Mouse (Mus musculus) T-helper 17 cell (primary cell): ENCODE results near the gene Nynrin.

Source experiments
- in situ Hi-C, 2 experiments: fragments of 300-600 bp; cut with MboI, MseI; formaldehyde crosslinking; loops; 1 replicate in 1 of 2; 2 replicates in 1 of 2; pipeline ENCODE4 v1.15.1; 2025; ENCODE audit warnings: high pct_unique_total_duplicates in 2 of 2

Nynrin gene

GRCm38 (mm10) chr14:55853621-55854285, at the start of gene Nynrin:
Gene Nynrin, plus strand, starts transcription at chr14:55854010.
- in situ Hi-C loops, result no loop called here

GRCm38 (mm10) chr14:55814885-55815284, 38.9 kb upstream of the Nynrin start:
- in situ Hi-C loops, result no loop called here

- in situ Hi-C loops, result no loop called here
These were observed 38.5 kb upstream of the Nynrin start for GRCm38 (mm10) chr14:55815310-55815751.

DNA sequence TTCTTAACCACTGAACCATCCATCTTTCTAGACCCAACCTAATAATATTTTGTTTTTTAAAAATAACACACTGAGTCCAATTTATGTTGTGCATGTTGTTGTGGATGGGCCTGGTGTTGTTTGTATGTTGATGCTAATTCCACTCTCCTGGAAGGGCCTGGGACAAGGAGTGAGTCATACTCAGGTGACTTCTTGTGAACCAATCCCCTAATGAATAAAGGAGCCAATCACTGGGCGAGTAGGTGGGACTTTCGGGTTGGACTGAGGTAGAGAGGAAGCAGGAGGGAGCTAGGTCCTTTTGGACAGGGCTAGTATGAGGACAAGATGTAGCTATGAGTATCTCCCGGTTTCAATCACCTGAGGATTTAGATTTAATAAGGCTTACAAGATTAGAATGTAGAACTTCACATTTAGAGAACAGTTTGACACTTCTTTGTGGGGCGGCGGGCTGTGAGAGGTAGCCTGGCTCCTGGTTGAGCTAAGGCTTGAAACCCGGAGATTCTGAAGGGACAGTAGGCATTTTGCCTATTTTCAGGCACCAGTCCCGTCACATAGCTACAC, 33.9 kb upstream of the Nynrin start:
- in situ Hi-C loops, result no loop called here

- in situ Hi-C loops, result no loop called here
These were observed 33.2 kb upstream of the Nynrin start for GRCm38 (mm10) chr14:55820576-55820975.

DNA sequence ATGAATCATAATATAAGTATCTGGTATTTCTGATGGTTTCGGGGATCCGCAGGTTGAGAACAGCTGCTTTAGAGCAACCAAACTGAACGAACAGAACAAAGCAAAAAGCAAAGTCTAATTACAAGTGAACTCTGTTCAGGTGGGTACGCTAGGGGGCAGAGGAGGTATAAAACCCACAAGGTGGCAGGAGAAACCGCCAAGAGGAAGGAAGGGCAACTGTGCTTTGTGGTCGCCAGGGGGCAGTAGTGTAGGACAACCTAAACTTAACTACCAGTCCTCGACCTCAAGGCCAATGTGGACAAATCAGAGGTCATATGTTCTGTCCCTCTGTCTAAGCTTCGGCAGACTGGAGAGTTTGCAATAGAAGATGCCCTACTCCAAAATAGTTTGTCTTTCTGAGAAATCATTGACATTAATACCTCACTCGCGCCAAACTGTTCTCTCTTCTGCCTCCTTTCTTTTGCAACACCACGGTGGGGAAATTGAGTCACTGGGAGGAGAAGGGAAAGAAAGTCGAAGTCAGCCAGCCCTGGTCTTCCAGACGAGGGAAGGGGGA, 31.3 kb upstream of the Nynrin start:
- in situ Hi-C loops, result no loop called here

DNA sequence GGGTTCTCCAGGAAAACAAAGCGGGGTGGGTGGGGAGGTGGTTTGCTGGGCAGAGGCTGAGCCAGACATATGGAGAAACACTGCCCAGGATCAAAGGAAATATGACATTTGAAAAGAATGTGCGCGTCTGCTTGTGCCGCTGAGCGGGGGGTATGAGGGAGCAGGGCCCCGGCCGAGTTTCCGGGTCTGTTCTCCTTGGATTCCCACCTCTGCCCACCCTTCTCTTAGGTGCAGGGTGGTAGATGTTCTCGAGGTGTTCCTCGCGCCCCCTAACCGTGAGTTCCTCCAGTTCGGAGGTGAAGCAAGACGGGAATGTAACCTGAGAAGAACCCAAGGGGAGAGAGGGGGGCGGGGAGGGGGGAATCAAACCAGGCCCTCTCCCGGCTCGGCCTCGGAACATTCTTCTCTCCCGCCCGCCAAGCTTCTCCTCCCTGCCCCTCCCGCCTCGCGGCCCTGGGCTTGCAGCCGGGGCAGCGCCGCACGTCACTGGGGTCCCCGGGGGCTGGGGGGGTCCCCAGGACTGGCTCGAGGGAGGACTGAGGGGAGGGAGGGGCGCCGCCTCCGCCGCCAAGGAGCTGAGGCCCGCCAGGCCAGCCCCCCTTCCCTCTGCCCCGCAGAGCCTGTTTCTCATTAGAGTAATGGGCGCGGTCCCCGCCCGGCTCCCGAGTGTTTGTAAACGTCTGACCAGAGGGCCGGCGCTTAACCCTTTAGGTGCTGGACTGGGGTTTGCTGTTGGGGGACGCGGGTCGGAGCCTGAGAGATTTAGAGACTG, 30.6 kb upstream of the Nynrin start, which contains the start of gene Nfatc4:
Nfatc4 (plus strand) TSS at position 154 of the 772 bp plus-strand sequence.
- in situ Hi-C loops, result no loop called here

- in situ Hi-C loops, result no loop called here
These were observed 29.8 kb upstream of the Nynrin start for GRCm38 (mm10) chr14:55824001-55824480.

- in situ Hi-C loops, result no loop called here
These were observed 29.2 kb upstream of the Nynrin start for GRCm38 (mm10) chr14:55824481-55825215.

DNA sequence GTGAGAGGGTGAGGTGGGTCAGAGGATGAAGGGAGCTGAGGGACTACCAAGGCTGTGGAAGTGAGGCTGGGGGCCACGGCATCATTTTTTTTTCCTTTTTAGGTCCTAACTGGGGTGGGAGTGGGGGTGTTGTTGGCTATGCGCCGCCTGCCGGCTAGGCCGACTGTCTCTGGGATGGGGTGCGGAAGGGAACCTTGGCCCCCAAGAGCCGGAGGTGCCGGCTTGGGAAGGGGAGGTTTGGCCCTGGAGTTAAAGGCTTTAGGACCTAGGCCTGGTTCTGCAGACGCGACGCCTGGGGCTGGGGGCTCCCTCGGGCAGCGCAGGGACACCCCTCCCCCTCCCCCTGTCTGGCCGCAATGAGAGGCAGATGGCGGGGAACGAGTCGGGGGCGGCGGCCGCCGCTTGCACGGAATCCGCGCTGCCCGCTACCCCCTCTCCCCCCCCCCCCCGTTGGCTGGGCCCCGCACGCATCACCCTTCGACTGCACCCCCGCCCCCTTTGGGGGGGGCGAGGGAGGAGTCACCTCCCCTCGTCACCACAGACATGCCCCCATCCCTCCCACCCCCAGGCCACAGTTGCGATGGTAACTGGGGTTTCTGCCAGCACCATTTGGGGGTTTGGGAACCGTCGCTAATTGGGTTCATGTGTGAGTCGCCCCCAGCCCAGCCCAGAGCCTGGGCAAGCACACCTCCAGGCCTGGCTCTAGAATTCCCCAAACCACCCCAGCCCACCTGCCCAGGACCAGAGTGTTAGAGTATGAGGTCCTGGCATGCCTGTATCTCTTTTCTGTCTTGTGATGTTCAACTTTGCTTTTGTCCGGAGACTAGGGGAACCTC, 28.4 kb upstream of the Nynrin start:
- in situ Hi-C loops, result no loop called here

DNA sequence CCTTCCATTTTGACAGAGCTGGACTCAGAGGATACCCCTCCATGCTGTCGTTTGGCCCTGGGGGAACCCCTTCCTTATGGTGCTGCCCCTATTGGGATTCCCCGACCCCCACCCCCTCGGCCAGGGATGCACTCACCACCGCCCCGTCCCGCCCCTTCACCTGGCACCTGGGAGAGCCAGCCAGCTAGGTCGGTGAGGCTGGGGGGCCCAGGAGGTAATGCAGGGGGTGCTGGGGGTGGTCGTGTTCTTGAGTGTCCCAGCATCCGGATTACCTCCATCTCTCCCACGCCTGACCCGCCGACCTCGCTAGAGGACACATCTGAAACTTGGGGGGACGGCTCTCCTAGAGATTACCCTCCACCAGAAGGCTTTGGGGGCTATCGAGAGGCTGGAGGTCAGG, 27.7 kb upstream of the Nynrin start:
- in situ Hi-C loops, result no loop called here

DNA sequence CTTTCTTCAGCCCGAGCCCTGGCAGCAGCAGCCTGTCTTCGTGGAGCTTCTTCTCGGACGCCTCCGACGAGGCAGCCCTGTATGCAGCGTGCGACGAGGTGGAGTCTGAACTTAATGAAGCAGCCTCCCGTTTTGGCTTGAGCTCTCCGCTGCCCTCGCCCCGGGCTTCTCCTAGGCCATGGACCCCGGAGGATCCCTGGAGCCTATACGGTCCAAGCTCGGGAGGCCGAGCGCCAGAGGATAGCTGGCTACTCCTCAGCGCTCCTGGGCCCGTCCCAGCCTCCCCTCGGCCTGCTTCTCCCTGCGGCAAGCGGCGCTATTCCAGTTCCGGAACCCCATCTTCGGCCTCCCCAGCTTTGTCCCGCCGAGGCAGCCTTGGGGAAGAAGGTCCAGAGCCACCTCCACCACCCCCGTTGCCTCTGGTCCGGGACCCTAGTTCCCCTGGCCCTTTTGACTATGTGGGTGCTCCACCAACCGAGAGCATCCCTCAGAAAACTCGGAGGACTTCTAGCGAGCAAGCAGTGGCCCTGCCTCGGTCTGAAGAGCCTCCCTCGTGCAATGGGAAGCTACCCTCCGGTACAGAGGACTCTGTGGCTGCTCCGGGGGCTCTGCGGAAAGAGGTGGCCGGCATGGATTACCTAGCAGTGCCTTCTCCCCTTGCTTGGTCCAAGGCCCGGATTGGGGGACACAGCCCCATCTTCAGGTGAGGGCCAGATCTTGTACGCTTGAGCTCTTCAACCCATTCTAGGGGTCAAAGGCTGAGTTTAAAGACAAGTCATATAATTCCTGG, 27.1 kb upstream of the Nynrin start:
- in situ Hi-C loops, result no loop called here

DNA sequence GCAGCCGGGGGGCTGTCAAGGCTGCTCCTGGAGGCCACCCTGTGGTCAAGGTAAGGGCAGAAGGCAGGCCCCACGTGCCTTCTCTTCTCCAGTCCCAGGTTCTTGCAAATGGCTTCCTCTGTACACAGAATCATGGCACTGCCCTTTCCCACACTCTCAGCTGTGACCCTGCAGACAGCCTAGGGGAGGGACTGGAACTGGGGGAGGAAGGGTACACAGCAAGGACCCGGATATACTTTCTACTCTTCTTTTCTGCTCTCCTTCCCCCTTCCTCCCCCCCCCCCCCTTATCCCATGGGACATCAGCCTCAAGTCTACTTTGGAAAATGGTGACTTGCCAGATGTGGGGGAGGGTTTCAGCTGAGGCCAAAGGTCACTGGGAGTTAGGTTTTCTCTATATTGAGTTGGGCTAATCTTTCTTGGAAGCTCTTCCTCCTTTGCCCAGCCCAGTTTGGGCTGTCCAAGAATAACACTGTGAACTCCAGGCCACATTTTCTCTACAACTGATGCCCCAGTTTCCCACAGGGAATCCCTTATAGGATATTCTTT, 25.0 kb upstream of the Nynrin start:
- in situ Hi-C loops, result no loop called here

DNA sequence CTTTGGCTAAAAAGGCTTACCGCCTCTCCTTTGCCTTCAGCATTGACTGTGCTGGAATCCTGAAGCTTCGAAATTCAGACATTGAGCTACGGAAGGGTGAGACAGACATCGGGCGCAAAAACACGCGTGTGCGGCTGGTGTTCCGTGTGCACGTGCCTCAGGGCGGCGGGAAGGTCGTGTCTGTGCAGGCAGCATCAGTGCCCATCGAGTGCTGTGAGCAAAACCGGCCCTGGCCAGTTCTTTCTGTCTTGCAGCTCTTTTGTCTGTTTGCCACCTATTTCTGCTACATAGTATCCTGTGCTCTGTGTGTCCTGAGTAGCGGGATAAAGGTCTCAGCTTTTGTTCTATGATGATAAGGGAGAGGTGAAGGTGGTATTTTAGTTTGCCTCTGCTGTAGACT, 24.0 kb upstream of the Nynrin start:
- in situ Hi-C loops, result loop anchor here in 1 of 2 experiments (5.0 kb wide), 1 partner anchor 37 kb away; no protein-coding TSS in a partner anchor

DNA sequence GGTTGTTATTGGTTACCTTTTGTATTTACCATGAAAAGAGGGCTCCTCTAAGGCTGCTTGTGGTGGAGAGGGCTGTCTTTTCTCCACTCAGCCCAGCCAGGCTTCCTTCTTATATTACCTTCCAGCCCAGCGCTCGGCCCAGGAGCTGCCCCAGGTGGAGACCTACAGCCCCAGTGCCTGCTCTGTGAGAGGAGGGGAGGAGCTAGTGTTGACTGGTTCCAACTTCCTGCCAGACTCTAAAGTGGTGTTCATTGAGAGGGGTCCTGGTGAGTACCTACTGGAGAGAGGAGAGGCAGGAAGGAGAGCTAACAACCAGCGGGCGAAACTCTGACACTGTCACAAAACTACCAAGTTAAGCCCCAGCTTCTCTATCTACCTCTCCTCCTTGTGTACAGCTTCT, 23.5 kb upstream of the Nynrin start:
- in situ Hi-C loops, result loop anchor here in 1 of 2 experiments (5.0 kb wide), 1 partner anchor 37 kb away; no protein-coding TSS in a partner anchor

- in situ Hi-C loops, result loop anchor here in 1 of 2 experiments (5.0 kb wide), 1 partner anchor 34 kb away; no protein-coding TSS in a partner anchor
These were observed 20.7 kb upstream of the Nynrin start for GRCm38 (mm10) chr14:55833126-55833525.

GRCm38 (mm10) chr14:55834808-55835533, 18.8 kb upstream of the Nynrin start:
- in situ Hi-C loops, result loop anchor here in 1 of 2 experiments (5.0 kb wide), 1 partner anchor 32 kb away; no protein-coding TSS in a partner anchor

- in situ Hi-C loops, result no loop called here
These were observed 15.5 kb upstream of the Nynrin start for GRCm38 (mm10) chr14:55838312-55838711.
